Mouse (Mus musculus) lung, postnatal 36 days (tissue): Measurements from ENCODE around the gene Ifit1.
"Not testable (repeated sequence)": the region's sequence is repeated elsewhere in the genome, so short reads cannot be mapped to it uniquely, and the experiment has no call there.

Experiments
- DNase-seq: peaks from one replicate; pipeline ENCODE4 v3.0.0; 2022; ENCODE audit warnings: mixed read lengths

Ifit1 gene

DNA sequence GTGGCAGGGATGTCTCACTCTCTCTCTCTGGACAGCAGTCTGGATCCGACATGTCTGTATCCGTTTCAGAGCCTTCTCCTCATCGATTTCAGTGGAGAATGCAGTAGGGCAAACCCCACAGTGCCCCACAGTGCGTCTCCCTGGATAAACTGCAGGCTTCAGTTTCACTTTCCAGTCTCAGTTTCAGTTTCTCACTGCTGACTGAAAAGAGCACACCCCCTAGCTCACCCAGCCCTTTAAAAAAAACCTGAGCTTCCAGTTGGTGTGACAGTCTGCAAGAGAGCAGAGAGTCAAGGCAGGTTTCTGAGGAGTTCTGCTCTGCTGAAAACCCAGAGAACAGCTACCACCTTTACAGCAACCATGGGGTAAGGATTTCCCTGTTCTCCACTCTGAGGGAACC lies at the start of gene Ifit1, which contains the start of gene Ifit1bl2:
Gene Ifit1 (plus strand): TSS at position 249 of the 400 bp plus-strand sequence.
Gene Ifit1bl2 (minus strand): TSS at position 121 of the 400 bp plus-strand sequence.
- peak; percentile 66 for DNase-seq

DNA sequence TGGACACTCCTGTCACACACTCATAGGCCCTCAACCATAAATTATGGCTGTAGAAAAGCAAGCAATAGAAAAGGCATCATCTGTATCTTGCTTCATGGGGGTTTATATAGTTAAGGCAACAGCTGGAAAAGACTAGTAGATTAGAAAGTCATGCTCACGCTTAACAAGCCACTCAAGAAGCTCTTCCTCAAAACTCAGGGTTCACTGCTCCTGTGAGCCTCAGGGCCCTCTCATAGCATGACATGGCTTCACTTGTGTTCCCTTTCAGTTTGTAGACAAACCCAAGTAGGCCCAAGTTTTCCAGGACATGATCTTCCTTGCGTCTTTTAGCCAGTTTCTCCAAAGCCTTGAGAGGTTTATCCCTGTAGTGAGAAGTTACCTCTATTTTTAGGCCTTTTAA lies 47.2 kb upstream of the Ifit1 start:
- no peak for DNase-seq

DNA sequence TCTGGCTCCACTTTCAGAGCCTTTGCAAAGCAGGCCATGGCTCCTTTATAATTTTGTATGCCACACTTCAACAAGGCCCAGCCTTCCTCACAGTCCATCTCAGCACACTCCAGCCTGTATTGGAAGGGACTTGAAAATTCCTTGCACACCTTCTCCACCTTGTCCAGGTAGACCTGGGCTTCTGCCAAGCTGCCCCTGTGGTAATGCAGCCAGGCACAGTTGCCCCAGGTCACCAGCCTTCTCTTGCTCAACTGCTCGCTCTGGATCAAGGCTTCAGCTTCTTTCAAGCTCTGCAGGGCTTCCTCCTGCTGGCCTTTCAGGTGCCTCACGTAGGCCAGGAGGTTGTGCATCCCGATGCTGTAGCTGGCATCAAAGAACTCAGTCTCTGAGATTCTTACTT lies 46.1 kb upstream of the Ifit1 start:
- peak; percentile 42 for DNase-seq

DNA sequence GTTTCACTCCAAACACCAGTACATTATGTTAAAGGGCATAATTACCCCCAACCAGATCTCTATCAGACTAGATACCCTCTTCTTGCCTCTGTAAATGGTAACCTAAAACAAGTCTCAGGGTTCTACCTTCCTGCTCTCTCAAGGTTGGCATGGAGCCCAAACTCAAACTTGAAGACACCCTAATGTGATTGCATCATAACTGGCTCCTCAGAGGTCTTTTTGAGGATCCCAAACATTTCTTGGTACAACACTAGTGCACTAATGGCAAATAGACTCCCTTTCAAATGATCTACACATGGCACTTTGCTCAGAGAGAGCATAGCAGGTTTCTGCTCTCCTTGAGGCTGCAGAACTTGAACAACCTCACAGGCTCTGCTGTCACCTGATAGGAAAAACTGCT lies 43.9 kb upstream of the Ifit1 start:
- DNase-seq: no peak

DNA sequence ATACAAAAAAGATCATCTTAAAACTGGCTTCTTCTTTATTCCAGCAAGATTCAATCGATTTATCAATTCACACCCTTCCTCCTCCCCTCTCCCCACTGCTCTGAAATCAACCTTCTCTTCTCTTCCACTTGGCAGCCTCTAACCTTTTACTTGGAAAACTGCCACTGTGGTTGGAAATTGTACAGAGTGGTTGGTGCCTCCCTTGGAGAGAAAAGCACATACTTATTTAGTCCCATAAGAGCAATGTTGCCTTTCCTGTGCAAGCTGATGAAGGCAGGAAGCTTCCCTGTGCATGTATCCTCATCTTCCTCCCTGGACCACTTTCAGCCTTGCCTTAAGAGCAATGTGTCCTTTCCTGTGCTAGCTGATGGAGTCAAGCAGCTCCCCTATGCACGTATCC lies 42.3 kb upstream of the Ifit1 start:
- DNase-seq: peak; percentile 81

DNA sequence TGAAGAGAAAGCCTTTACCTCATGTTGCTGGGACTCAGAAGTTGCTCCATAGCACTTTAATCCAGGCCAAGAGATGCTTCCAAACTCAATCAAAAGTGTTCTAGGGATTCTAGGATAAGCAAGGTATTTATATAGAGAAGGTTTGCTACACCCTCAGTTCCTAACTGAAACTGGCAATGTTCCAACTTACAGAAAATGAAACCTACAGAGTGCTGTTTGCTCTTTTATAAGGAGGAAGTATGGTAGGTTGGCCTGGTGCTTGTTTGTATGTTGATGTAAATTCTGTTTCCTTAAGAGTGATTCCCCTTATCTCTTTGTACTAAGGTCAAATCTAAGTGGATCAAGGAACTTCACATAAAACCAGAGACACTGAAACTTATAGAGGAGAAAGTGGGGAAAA lies 41.4 kb upstream of the Ifit1 start:
- peak; percentile 55 for DNase-seq

DNA sequence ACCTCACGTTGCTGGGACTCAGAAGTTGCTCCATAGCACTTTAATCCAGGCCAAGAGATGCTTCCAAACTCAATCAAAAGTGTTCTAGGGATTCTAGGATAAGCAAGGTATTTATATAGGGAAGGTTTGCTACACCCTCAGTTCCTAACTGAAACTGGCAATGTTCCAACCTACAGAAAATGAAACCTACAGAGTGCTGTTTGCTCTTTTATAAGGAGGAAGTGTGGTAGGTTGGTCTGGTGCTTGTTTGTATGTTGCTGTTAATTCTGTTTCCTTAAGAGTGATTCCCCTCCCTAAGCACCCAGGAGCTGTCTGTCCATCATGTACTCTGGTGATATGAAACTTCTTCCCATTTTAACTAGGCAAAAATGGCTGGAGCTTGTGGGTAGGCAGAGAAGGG lies 38.8 kb upstream of the Ifit1 start, which contains the start of gene Ifit1bl1:
Gene Ifit1bl1 (minus strand): TSS at position 69 of the 400 bp plus-strand sequence.
- DNase-seq: peak; percentile 51

DNA sequence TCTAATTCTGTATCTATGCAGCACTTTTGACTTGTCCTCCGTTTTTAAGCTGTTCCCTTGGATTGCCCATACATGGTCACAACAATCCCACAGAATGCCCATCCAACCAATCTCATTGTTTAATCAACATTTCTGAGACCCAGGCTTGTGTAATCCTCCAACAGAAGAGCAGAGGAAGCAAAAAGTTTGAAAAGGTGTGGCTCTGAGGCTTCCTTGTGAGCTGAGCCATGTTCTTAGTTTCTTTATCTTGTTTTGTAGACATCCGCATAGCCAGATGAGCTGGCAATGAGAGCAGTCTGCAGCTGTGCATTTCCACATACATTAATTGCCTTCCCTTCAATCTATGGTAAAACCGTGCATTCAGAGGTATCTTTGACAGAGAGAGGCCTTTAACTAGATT lies 35.2 kb upstream of the Ifit1 start:
- no peak for DNase-seq

DNA sequence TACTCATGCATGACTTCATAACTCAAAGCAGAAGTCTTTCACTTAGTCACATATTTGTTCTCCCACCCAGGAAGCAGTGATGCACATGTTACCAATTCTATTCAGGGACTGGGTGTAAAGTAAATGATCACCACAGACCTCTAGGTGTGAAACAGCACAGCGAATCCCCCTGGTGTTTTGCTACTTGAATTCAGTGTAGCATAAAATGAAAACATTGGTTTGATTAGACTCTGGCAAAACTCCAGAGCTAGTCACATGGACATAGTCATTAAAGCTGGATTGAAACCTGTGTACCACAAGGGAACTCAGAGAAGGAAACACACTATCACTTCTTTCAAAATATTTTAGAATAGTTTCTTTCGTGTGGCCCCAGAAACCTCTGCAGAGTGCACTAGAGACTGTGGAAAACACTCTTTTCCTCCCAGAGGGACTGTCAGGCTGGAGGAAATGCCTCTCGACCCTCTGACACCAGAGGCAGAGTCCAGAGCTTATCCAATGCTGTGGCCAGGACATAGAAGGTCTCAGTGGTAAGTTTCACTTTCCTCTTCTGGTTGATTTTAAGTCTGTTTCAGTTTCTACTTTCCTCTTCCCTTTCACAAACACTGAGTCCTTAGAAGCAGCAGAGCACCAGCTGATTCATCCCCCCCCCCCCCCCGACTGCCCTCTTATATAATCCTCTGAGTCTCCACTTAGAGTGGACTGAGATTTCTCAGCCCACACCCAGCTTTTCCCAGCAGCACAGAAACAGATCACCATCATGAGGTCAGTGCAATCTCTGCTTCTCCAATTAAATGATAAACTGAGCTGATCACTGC lies 33.2 kb upstream of the Ifit1 start, which contains the start of gene Ifit3b:
Gene Ifit3b (plus strand): TSS at position 734 of the 815 bp plus-strand sequence.
- DNase-seq: peak; percentile 46

DNA sequence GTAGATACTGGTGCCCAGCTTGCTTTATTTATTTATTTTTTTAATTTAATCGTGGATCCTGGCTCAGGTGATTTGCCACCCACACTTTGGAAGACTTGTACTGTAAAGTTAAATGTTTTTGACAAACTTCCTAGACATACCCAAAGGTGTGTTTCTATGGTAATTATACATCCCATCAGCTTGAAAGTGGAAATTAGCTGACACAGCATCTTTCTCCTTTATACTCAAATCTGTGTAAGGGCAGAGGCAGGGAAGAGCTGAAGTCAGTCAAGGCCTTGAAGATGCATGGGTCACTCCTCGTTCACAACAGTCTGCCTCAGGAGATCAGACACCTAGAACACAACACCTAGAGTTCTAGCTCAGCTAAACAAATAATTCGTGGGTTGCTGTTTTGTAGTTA lies 30.6 kb upstream of the Ifit1 start:
- DNase-seq: not testable (repeated sequence)

DNA sequence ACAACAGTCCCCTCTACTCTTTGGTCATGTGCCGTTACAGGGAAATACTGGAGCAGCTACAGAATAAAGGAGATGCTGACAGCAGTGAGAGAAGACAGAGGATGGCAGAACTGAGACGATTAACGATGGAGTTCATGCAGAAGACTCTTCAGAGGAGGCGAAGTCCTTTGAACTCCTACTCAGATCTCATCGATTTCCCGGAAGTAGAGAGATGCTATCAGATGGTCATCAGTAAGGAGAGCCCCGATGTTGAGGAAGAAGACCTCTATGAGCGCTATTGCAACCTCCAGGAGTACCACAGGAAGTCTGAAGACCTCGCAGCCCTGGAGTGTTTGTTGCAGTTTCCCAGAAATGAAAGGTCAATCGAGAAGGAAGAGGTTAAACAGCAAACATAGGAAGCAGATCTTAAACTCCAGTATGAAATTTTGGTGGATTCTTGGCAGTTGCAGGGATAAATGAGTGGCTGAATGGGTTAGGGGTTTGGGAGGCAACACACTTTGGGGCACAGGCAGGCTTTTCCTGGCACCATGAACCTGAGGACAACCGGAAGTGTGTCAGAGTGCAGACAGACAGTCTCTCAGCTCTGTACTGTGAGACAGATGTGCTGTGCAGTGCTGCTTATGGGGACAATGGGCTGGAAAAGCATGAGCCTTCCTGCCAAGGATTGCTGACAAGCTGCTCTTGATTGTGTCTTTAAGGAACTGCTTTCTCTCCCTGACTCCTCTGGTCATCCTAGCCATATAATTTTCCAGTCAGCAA lies 28.2 kb upstream of the Ifit1 start:
- not testable (repeated sequence) for DNase-seq

DNA sequence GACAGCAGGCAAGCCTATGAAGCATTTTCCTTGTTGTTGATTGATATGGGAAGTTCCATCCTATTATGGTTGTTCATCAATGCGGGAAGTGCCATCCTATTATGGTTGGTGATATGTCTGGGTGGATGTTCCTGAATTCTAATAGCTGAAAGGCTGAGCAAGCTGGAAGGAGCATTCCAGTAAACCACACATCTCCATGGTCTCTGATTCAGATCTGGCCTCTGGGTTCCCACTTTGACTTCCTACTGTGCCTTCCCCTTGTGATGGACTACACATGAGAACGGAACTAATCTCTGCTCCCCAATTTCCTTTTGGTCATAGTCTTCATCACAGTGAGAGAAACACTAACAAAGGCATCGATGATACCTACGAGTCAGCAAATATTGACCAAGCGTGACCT lies 19.8 kb upstream of the Ifit1 start:
- DNase-seq: no peak

DNA sequence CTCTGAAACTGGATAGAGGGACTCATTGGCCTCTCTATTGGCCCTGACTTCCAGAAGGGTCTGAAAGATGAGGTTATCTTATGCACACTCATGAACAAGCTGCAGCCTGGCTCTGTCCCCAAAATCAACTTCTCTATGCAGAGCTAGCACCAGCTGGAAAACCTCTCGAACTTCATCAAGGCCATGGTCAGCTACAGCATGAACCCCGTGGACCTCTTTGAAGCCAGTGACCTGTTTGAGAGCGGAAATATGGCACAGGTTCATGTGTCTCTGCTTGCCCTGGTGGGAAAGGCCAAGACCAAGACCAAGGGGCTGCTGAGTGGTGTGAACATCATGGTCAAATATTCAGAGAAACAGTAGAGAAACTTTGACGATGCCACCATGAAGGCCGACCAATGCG lies 16.9 kb upstream of the Ifit1 start:
- no peak for DNase-seq

DNA sequence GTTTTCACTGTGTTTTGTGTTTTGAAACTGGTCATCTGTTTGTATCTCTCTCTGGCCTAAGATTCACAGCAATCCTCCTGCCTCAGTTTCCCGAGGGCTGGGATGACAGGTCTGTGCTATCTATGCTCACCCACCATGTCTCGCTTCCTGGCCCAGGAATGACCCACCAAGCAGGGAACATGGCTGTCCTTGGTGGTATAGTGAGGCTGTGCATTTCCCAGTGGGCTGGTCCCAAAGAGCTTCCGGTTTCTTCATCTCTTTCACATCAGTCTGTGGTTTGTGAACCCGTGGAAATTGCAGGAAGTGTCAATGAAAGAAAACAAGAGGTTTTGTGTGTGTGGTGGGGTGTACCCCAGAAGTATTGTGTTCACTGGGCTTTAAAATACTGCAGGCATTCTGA lies 16.0 kb upstream of the Ifit1 start:
- DNase-seq: no peak

DNA sequence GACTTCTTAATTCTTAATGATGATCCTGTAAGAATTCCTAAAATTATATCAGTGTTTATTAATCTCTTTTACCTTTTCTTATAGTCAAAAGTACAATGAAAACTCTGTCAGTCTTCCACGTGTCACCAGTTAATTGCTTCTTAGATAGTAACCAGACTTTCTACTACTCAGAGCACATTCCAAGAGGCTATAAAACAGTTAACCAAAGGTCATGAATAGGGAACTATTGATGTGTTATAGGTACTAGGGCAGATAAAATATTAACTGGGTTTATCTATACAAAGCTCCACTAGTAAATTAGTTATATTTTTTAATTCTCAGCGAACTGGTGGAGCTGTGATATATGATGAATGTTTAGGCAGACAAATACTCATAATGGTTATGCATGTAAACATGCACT lies 13.2 kb upstream of the Ifit1 start:
- no peak for DNase-seq

DNA sequence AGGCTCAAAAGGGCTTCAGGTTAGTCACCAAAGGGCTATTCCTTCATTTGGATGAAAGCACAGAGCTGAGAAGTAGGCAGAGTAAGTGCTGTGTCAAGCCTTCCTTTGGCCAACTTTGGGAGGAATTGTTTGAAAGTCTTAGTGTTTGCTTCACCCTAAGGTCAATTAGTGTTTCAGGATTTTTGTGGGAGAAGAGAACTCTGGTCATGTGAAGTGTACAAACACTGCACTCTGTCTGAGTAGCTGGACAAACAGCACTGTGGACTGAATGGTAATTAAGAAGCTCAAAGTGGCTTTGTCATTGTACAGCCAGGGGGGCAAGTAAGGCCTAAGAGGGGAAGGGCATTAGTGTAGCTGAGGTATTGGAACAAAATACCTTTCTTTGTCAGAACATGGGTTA lies 9.2 kb upstream of the Ifit1 start:
- peak; percentile 74 for DNase-seq

DNA sequence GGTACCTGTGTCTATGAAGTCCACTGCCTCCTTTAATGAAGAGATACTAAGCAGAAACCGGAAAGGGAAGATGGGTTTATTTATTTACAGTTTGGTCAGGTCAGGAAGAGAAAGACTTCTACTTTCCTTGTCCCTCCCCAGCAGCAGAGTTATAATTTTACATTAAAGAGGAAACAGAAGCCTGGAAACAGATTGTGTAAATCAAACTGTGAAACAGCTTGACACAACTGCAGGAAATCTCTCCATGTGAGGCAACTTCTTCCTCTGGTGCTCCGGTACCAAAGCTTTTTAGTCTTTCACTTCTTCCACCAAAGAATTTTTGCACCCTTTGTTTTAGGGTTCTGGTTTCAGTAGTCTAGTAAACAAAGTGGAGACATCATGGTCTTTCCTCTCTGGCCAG lies 7.2 kb upstream of the Ifit1 start:
- no peak for DNase-seq

DNA sequence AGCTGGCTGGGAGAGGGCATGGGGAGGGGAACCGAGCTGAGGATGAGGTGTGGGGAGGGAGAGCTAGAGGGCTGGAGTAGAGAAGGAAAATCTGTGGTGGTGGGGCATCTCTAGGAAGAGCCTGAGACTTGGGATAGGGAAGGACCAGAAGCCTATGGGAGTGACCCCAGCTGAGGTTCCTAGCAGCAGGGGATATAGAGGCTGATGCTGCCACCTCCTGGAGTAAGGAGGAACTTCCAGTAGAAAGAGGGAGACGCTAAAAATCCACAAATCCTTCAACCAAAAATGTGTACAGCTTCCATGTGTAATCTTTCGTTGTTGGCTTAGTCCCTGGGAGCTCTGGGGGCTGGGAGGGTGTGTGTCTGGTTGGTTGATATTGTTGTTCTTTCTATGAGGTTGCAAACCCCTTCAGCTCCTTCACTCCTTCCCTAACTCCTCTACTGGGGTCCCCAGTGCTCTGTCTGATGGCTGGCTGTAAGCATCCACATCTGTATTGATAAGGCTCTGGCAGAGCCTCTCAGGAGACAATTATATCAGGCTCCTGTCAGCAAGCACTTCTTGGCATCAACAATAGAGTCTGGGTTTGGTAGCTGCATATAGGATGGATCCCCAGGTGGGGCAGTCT lies 3.6 kb upstream of the Ifit1 start:
- peak; percentile 83 for DNase-seq

DNA sequence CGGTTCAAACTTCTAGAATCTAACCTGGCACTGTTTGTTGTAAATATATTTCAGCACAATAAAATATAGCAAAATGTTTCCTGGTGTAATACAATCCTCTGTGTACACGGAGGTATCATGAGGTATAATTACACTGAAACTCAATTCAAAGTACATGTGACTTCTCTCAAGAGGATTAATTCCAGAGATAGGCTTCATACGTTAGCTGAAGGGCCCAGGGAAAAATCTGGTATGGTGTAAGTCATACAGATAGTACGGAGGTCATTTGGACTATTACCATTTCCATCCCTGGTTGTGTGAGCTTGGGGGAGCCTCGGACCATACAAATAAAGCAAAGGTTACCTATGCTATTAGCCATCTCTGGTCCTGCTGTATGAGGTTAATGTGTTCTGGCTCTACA lies 1.9 kb downstream of the Ifit1 start:
- DNase-seq: no peak

DNA sequence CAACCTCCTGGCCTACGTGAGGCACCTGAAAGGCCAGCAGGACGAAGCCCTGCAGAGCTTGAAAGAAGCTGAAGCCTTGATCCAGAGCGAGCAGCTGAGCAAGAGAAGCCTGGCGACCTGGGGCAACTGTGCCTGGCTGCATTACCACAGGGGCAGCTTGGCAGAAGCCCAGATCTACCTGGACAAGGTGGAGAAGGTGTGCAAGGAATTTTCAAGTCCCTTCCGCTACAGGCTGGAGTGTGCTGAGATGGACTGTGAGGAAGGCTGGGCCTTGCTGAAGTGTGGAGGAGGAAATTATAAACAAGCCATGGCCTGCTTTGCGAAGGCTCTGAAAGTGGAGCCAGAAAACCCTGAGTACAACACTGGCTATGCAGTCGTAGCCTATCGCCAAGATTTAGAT lies 7.0 kb downstream of the Ifit1 start:
- peak; percentile 69 for DNase-seq

DNA sequence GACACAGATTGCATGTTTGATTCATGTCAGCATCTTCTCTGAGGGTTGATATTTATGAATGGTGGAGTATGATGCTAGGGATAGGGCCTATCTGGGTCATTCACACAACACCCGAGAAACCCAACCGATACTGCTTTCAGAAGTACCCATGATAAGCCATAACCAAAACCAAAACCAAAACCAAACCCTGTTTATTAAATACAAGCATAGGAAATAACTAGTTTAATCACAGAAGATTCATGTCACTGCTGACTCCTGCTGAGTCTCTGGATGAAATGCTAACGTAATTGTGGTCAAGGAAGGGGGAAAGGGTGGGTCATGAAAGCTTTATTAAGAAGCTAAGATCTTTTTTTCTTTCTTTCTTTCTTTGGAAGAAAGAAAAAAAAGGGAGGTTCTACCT lies 9.6 kb downstream of the Ifit1 start:
- DNase-seq: no peak

DNA sequence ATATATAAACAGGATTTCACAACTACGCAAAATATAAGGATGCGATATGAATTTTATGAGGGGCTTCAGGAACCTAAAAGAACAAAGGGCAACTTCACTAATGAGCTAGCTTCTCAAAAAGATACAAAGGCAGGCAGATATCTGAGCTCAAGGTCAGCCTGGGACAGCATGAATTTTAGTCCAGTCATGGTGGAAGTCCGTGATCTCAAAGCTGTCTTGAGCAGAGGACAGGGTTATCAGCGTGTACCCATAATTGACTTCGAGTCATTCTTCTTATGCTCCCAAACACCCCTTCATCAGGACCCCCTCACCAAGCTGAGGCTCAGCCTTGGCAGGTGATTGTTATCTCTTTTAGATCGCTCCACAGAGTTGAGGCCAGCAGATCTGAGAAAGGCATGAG lies 10.3 kb downstream of the Ifit1 start:
- DNase-seq: no peak

DNA sequence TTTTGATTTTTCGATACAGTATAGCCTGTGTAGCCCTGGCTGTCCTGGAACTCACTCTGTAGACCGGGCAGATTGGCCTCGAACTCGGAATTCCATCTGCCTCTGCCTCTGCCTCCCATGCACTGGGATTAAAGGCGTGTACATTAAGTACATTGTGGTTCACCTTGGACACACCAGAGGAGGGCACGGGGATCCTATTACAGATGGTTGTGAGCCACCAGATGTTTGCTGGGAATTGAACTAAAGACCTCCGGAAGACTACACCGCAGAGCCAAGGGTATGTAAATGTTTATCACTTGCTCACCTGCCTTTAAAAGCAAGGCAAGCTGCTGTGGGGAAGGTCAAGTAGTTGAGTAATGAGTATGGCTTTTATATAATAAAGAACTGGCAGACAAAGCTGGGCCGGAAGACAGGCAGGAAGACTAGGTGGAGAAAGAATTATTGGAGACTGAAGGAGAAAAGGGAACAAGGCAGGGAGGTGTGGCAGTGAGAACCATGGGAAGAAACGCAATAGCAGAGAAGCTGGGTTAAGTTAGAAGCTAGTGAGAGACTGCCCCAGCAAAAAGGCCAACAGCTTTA lies 14.6 kb downstream of the Ifit1 start:
- DNase-seq: no peak
